Mouse (Mus musculus) myocyte (in vitro differentiated cells): Measurements from ENCODE around the gene Atl1. TPM values are rescaled to one million over a fixed set of nuclear protein-coding genes. Genes with fewer than 3 reads are reported as not detected.

Experiments used
- H3K27me3 ChIP-seq: one replicate; pipeline ENCODE4 v1.6.1; 2011; ENCODE audit not compliant: control insufficient read depth, insufficient read depth, insufficient read length
- H3K36me3 ChIP-seq: one replicate; pipeline ENCODE4 v1.6.1; 2011; ENCODE audit not compliant: control insufficient read depth, insufficient read depth
- H3K4me2 ChIP-seq: one replicate; pipeline ENCODE4 v1.6.1; 2011; ENCODE audit warnings: low read depth, control low read depth
- H3K4me3 ChIP-seq: one replicate; pipeline ENCODE4 v1.5.1; 2011; ENCODE audit warnings: mild to moderate bottlenecking, control low read depth, moderate library complexity
- H3K79me2 ChIP-seq: one replicate; pipeline ENCODE4 v1.6.1; 2011; ENCODE audit not compliant: control insufficient read depth, insufficient read depth
- H3ac ChIP-seq: one replicate; pipeline ENCODE4 v1.6.1; 2011; ENCODE audit not compliant: control insufficient read depth, insufficient read length
- CEBPB ChIP-seq: IDR thresholded peaks from 2 replicates; pipeline ENCODE4 v1.6.1; 2011; ENCODE audit warnings: mild to moderate bottlenecking, moderate library complexity; ENCODE audit not compliant: poor library complexity, insufficient read depth, severe bottlenecking
- E2F4 ChIP-seq: IDR thresholded peaks from one replicate; pipeline ENCODE4 v1.6.1; 2011; ENCODE audit warnings: mild to moderate bottlenecking, control low read depth, moderate library complexity; ENCODE audit not compliant: insufficient read depth
- MAX ChIP-seq: IDR thresholded peaks from one replicate; pipeline ENCODE4 v1.6.1; 2011; ENCODE audit warnings: low read depth, mild to moderate bottlenecking, control low read depth
- MYOD1 ChIP-seq, 3 experiments: IDR thresholded peaks; one replicate each; pipeline ENCODE4 v1.6.1; 2011; ENCODE audit warnings: control low read depth in 2 of 3, low read depth in 2 of 3, mild to moderate bottlenecking in 2 of 3, moderate library complexity in 1 of 3; ENCODE audit not compliant: insufficient read length in 2 of 3, control insufficient read depth in 1 of 3
- MYOG ChIP-seq, 3 experiments: IDR thresholded peaks; one replicate each; pipeline ENCODE4 v1.6.1; 2011; ENCODE audit warnings: control low read depth in 2 of 3, low read depth in 2 of 3, mild to moderate bottlenecking in 2 of 3; ENCODE audit not compliant: insufficient read length in 2 of 3, control insufficient read depth in 1 of 3, insufficient read depth in 1 of 3
- POLR2A ChIP-seq: IDR thresholded peaks from one replicate; pipeline ENCODE4 v1.6.1; 2011; ENCODE audit warnings: low read depth, mild to moderate bottlenecking, control low read depth, moderate library complexity; ENCODE audit not compliant: insufficient read length
- POLR2AphosphoS2 ChIP-seq: IDR thresholded peaks from one replicate; pipeline ENCODE4 v1.6.1; 2011; ENCODE audit warnings: low read depth, control low read depth; ENCODE audit not compliant: insufficient read length
- REST ChIP-seq: IDR thresholded peaks from one replicate; pipeline ENCODE4 v1.6.1; 2011; ENCODE audit warnings: mild to moderate bottlenecking, control low read depth, moderate library complexity; ENCODE audit not compliant: insufficient read depth, insufficient read length
- SRF ChIP-seq: IDR thresholded peaks from one replicate; pipeline ENCODE4 v1.6.1; 2011; ENCODE audit warnings: low read depth; ENCODE audit not compliant: control insufficient read depth, insufficient read length
- TCF12 ChIP-seq: IDR thresholded peaks from one replicate; pipeline ENCODE4 v1.6.1; 2011; ENCODE audit warnings: mild to moderate bottlenecking, control low read depth; ENCODE audit not compliant: poor library complexity, insufficient read depth, severe bottlenecking
- TCF3 ChIP-seq: IDR thresholded peaks from one replicate; pipeline ENCODE4 v1.6.1; 2011; ENCODE audit warnings: low read depth, control low read depth; ENCODE audit not compliant: insufficient read length
- USF1 ChIP-seq: IDR thresholded peaks from one replicate; pipeline ENCODE4 v1.6.1; 2011; ENCODE audit warnings: low read depth, mild to moderate bottlenecking, control low read depth, moderate library complexity
- polyA plus RNA-seq: library from polyadenylated mRNA; unstranded; fragments of >200 nt; fragmentation: generic; extraction: Trizol; gene quantifications from one replicate; pipeline ENCODE4 v1.2.1, GENCODE M21; 2012; ENCODE audit warnings: missing spikeins

The Atl1 gene
- polyA plus RNA-seq, 1 experiment: 0.36 TPM

GRCm38 (mm10) chr12:69867338-69867737 is 25.1 kb upstream of the Atl1 start:
- H3K36me3 ChIP-seq: no peaks in the 10 kb centered on the region
- no peak overlapping the region for H3K4me2 ChIP-seq
- H3K27me3 ChIP-seq: no peaks in the 10 kb centered on the region
- TF ChIP-seq TCF3 (no peak), MYOD1 (IDR thresholded peaks at IDR 0.05; ENCODE audit: control insufficient read depth in 1 of 3, insufficient read length in 2 of 3, low read depth in 2 of 3) (peak; percentile 63 to 80 (median 65)), MAX (no peak), REST (no peak), TCF12 (peak; percentile 72), CEBPB (no peak), USF1 (no peak), SRF (no peak), POLR2AphosphoS2 (no peak), POLR2A (no peak), MYOG (IDR thresholded peaks at IDR 0.05; ENCODE audit: control insufficient read depth in 1 of 3, insufficient read depth in 1 of 3, insufficient read length in 2 of 3, low read depth in 2 of 3) (peak in 2 of 3 experiments; percentile 64 to 67), E2F4 (no peak)
- H3K79me2 ChIP-seq: peaks cover 14% of the 10 kb centered on the region
- no peak overlapping the region for H3K4me3 ChIP-seq
- H3ac ChIP-seq: no peak overlapping the region

- Histone ChIP-seq H3K36me3 (no peaks in the 10 kb centered on the region), H3K79me2 (peaks cover 18% of the 10 kb centered on the region), H3K27me3 (no peaks in the 10 kb centered on the region), H3ac (no peak overlapping the region), H3K4me2 (no peak overlapping the region), H3K4me3 (no peak overlapping the region)
- TF ChIP-seq SRF (no peak), CEBPB (no peak), POLR2A (no peak), POLR2AphosphoS2 (no peak), MYOG (IDR thresholded peaks at IDR 0.05; ENCODE audit: control insufficient read depth in 1 of 3, insufficient read depth in 1 of 3, insufficient read length in 2 of 3, low read depth in 2 of 3) (no peak), TCF12 (no peak), MAX (no peak), MYOD1 (IDR thresholded peaks at IDR 0.05; ENCODE audit: control insufficient read depth in 1 of 3, insufficient read length in 2 of 3, low read depth in 2 of 3) (no peak), USF1 (no peak), E2F4 (no peak), TCF3 (no peak), REST (no peak)
Measured at GRCm38 (mm10) chr12:69871632-69872031, 20.8 kb upstream of the Atl1 start.

GRCm38 (mm10) chr12:69877842-69878363 is 14.5 kb upstream of the Atl1 start:
- Histone ChIP-seq H3K79me2 (peaks cover 49% of the 10 kb centered on the region), H3ac (no peak overlapping the region), H3K4me2 (no peak overlapping the region), H3K36me3 (no peaks in the 10 kb centered on the region), H3K27me3 (no peaks in the 10 kb centered on the region), H3K4me3 (no peak overlapping the region)
- TF ChIP-seq MYOD1 (IDR thresholded peaks at IDR 0.05; ENCODE audit: control insufficient read depth in 1 of 3, insufficient read length in 2 of 3, low read depth in 2 of 3) (no peak), USF1 (no peak), POLR2AphosphoS2 (no peak), E2F4 (no peak), MAX (no peak), TCF12 (no peak), SRF (no peak), REST (no peak), CEBPB (no peak), MYOG (IDR thresholded peaks at IDR 0.05; ENCODE audit: control insufficient read depth in 1 of 3, insufficient read depth in 1 of 3, insufficient read length in 2 of 3, low read depth in 2 of 3) (no peak), TCF3 (no peak), POLR2A (no peak)

GRCm38 (mm10) chr12:69879172-69879665 is 13.2 kb upstream of the Atl1 start:
- H3ac ChIP-seq: no peak overlapping the region
- H3K4me2 ChIP-seq: no peak overlapping the region
- no peaks in the 10 kb centered on the region for H3K36me3 ChIP-seq
- H3K4me3 ChIP-seq: no peak overlapping the region
- H3K79me2 ChIP-seq: peaks cover 62% of the 10 kb centered on the region
- H3K27me3 ChIP-seq: no peaks in the 10 kb centered on the region
- TF ChIP-seq POLR2AphosphoS2 (no peak), MYOD1 (IDR thresholded peaks at IDR 0.05; ENCODE audit: control insufficient read depth in 1 of 3, insufficient read length in 2 of 3, low read depth in 2 of 3) (no peak), E2F4 (no peak), CEBPB (no peak), TCF3 (no peak), MYOG (IDR thresholded peaks at IDR 0.05; ENCODE audit: control insufficient read depth in 1 of 3, insufficient read depth in 1 of 3, insufficient read length in 2 of 3, low read depth in 2 of 3) (no peak), SRF (no peak), MAX (no peak), POLR2A (no peak), TCF12 (no peak), REST (no peak)
